Comparison of ENCODE assay signal across 9 mouse cellular contexts in genomic region chr3:121344951-121345642, GRCm38 (mm10). TPM values are rescaled to one million over a fixed set of nuclear protein-coding genes. Genes with fewer than 3 reads are reported as not detected.
DNase-seq lines count a peak whose midpoint lies in the region; ATAC-seq and TF ChIP-seq lines count a peak whose summit lies in the region.
"Had no signal": no experiment of that assay in that cellular context is flagged by ENCODE, and none has a peak within 500 bp of the region (broad histone marks: within the 10 kb centered on the region; RNA-seq: fewer than 3 reads in every experiment).

No protein-coding gene starts in this region.

- H3K9ac ChIP-seq in liver, adult 2 months (ENCODE audit: low read depth, low read length): no peak overlapping the region
- no peak overlapping the region for H3K9ac ChIP-seq in intestine, embryonic 16.5 days (ENCODE audit: low read depth, low read length)
- no peak overlapping the region for H3K9ac ChIP-seq in stomach, embryonic 14.5 days (replicated peaks; ENCODE audit: low read depth, low read length)

- H3K36me3 ChIP-seq in liver, adult 2 months (ENCODE audit: control insufficient read depth, insufficient read depth, low read length): no peaks in the 10 kb centered on the region
- H3K36me3 ChIP-seq in intestine, embryonic 16.5 days (ENCODE audit: control insufficient read depth, insufficient read depth, low read length): no peaks in the 10 kb centered on the region
- no peaks in the 10 kb centered on the region for H3K36me3 ChIP-seq in stomach, embryonic 14.5 days (ENCODE audit: control insufficient read depth, insufficient read depth, low read length)

- H3K4me2 ChIP-seq in intestine, embryonic 16.5 days (ENCODE audit: low read depth, low read length): 0 out of 2 replicates have a peak overlapping the region, but pooled peaks have one; percentile 31
- H3K4me2 ChIP-seq in stomach, embryonic 14.5 days (replicated peaks; ENCODE audit: low read depth, low read length): no peak overlapping the region

- no peak overlapping the region for H3K4me3 ChIP-seq in liver, adult 2 months (ENCODE audit: insufficient read depth, low read depth, low read length)
- H3K4me3 ChIP-seq in intestine, embryonic 16.5 days (ENCODE audit: low read length): no peak overlapping the region
- H3K4me3 ChIP-seq in stomach, embryonic 14.5 days (ENCODE audit: low read depth, low read length): no peak overlapping the region

- ATAC-seq in common myeloid progenitor, adult 5-6 weeks (replicated peaks; ENCODE audit: low read depth, poor library complexity, severe bottlenecking): peak; percentile 84
- ATAC-seq in intestine, embryonic 16.5 days: peak; percentile 39
- ATAC-seq in stomach, embryonic 14.5 days (ENCODE audit: insufficient number of reproducible peaks, insufficient read depth, low FRiP score, low read depth): 0 out of 2 replicates have a peak, but pooled peaks have one; percentile 35

- no peak for DNase-seq in liver, adult 2 months (ENCODE audit: extremely low read depth, low read depth, low spot score)
- DNase-seq in liver: no peak
- no peak for DNase-seq in layer of hippocampus, adult 9-11 months
- no peak for DNase-seq in adrenal gland, postnatal 36 days
- no peak for DNase-seq in heart, adult 8-10 months (ENCODE audit: low spot score)
- DNase-seq: layer of hippocampus, postnatal 36 days had no signal

- no peak for TF ChIP-seq CTCF in liver, adult 2 months (IDR thresholded peaks at IDR 0.05; ENCODE audit: low read depth, low read length)

- H3K79me2 ChIP-seq in liver, adult 2 months (ENCODE audit: control insufficient read depth, insufficient read depth, low read length): no peaks in the 10 kb centered on the region

- peaks cover 19% of the 10 kb centered on the region for H3K4me1 ChIP-seq in liver, adult 2 months (ENCODE audit: control insufficient read depth, insufficient read depth, low read length)
- peaks cover 36% of the 10 kb centered on the region for H3K4me1 ChIP-seq in intestine, embryonic 16.5 days (ENCODE audit: control insufficient read depth, insufficient read depth, low read length)
- peaks cover 29% of the 10 kb centered on the region for H3K4me1 ChIP-seq in stomach, embryonic 14.5 days (ENCODE audit: control insufficient read depth, insufficient read depth, low read length)

- H3K27ac ChIP-seq in liver, adult 2 months (replicated peaks; ENCODE audit: insufficient read depth, low read depth, low read length): peak overlapping the region; percentile 38
- peak overlapping the region; percentile 63 for H3K27ac ChIP-seq in intestine, embryonic 16.5 days (ENCODE audit: low read length)
- H3K27ac ChIP-seq in stomach, embryonic 14.5 days (ENCODE audit: low read length): peak overlapping the region; percentile 73

- H3K9me3 ChIP-seq in intestine, embryonic 16.5 days (ENCODE audit: control insufficient read depth, low read length): no peaks in the 10 kb centered on the region
- no peaks in the 10 kb centered on the region for H3K9me3 ChIP-seq in stomach, embryonic 14.5 days (ENCODE audit: control insufficient read depth, low read depth, low read length)

- no peak for TF ChIP-seq POLR2A in liver, adult 2 months (IDR thresholded peaks at IDR 0.05; ENCODE audit: extremely low read depth, insufficient read depth, low read length)

- 37% methylated on average over 11 of the region's 11 CpGs for WGBS in liver, adult 2 months
- WGBS in intestine, embryonic 16.5 days: 34% methylated on average over 11 of the region's 11 CpGs
- WGBS in stomach, embryonic 14.5 days: 37% methylated on average over 11 of the region's 11 CpGs

- H3K27me3 ChIP-seq in liver, adult 2 months (ENCODE audit: control insufficient read depth, insufficient read depth, low read length): no peaks in the 10 kb centered on the region
- H3K27me3 ChIP-seq in intestine, embryonic 16.5 days (replicated peaks; ENCODE audit: control insufficient read depth, insufficient read depth, low read length): no peaks in the 10 kb centered on the region
- no peaks in the 10 kb centered on the region for H3K27me3 ChIP-seq in stomach, embryonic 14.5 days (ENCODE audit: control insufficient read depth, insufficient read depth, low read length)

RNA-seq across cellular contexts. Expression of gene Alg14, which starts 53.5 kb away (rescaled TPM):
- 12.6 and 14.3 TPM in 2 replicates for total RNA-seq in liver, adult 2 months (2014; rRNA removed)
- polyA plus RNA-seq in liver, adult 2 months (2012; rRNA removed): 23.4 and 24.3 TPM in 2 replicates
- 12.1 TPM in 2 replicates for total RNA-seq in common myeloid progenitor, adult 5-6 weeks (2017)
- polyA plus RNA-seq in intestine, embryonic 16.5 days (2015; fragmentation: Nextera tagmentation; extraction: Ambion mirVana): 39.5 and 41.3 TPM in 2 replicates
- polyA plus RNA-seq in stomach, embryonic 14.5 days (2014; fragmentation: Nextera tagmentation; extraction: Ambion mirVana): 44.2 and 54.1 TPM in 2 replicates
- 10 to 100 TPM; 35.0 to 41.2 TPM for total RNA-seq in adrenal gland, postnatal 36 days (2021)
- total RNA-seq in heart, adult 8-10 months (2022): 10 to 100 TPM in 2 of 4 experiments, 1 to 10 TPM in 2; 7.5 to 12.4 (median 10.9) TPM
